22 mouse cellular contexts compared by ENCODE assay signal in the genomic region with DNA sequence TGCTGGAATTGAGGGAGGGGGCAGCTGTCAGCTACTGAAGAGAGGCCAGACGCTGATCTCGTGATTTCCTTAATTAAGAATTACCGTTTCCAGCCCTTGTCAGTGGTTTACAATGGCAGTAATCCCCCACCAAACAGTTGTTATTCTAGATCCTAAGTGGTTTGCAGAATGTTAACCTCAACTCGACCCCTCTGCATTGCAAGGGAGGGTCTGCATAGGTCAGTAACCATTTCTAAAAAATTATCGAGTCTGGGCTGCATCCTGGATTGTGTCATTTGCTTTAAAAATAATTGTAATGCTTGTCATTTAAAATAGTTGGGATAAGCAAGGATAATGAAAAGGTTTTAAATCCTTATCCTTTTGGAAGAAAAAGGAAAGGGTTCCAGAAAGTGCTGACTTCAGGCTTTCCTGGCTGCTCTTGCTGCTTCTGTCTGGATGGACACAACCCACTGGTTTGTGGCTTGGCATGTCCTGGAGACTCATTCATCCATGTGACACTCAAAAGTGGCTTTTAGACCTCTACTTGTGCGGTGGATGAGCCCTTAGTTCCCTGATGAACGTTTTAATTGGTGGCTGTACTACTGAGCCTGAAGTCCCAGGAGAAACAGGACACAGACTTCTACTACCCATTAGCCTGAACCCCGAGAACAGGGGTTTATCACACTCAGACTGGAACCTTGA.
DNase-seq lines count a peak whose midpoint lies in the region; ATAC-seq lines count a peak whose summit lies in the region.
"Had no signal": no experiment of that assay in that cellular context is flagged by ENCODE, and none has a peak within 500 bp of the region (broad histone marks: within the 10 kb centered on the region; RNA-seq: fewer than 3 reads in every experiment).

No protein-coding gene starts in this region.

- no peak for ATAC-seq in forebrain, embryonic 12.5 days (ENCODE audit: low FRiP score)
- peak; percentile 18; the same call in 1 of the 2 replicates for ATAC-seq in midbrain, embryonic 14.5 days (ENCODE audit: low FRiP score, low TSS enrichment)
- ATAC-seq in midbrain, embryonic 16.5 days: no peak
- ATAC-seq in kidney, embryonic 16.5 days (ENCODE audit: low FRiP score, low TSS enrichment): peak; percentile 87
- ATAC-seq: activated CD4-positive, CD25-positive, alpha-beta regulatory T cell, adult 4 months; forebrain, postnatal 0 days had no signal

- H3K4me2 ChIP-seq in forebrain, embryonic 12.5 days: no peak overlapping the region
- H3K4me2 ChIP-seq in midbrain, embryonic 14.5 days (ENCODE audit: low read length): no peak overlapping the region
- H3K4me2 ChIP-seq in midbrain, embryonic 16.5 days (ENCODE audit: low read length): no peak overlapping the region
- no peak overlapping the region for H3K4me2 ChIP-seq in kidney, embryonic 16.5 days (replicated peaks; ENCODE audit: low read depth, low read length)
- H3K4me2 ChIP-seq: embryonic facial prominence, embryonic 13.5 days; hindbrain, embryonic 15.5 days; liver, embryonic 11.5 days; lung, embryonic 15.5 days; neural tube, embryonic 15.5 days had no signal

- 0 out of 2 replicates have a peak overlapping the region, but pooled peaks have one; percentile 11 for H3K27ac ChIP-seq in forebrain, embryonic 10.5 days
- H3K27ac ChIP-seq in forebrain, embryonic 12.5 days: no peak overlapping the region
- no peak overlapping the region for H3K27ac ChIP-seq in midbrain, embryonic 14.5 days (replicated peaks; ENCODE audit: low read depth, low read length)
- H3K27ac ChIP-seq in midbrain, embryonic 16.5 days (ENCODE audit: low read length): no peak overlapping the region
- H3K27ac ChIP-seq in kidney, embryonic 16.5 days (ENCODE audit: low read length): peak overlapping the region; percentile 82
- H3K27ac ChIP-seq: embryonic facial prominence, embryonic 13.5 days; hindbrain, embryonic 15.5 days; lung, embryonic 15.5 days; neural tube, embryonic 15.5 days had no signal

- H3K9me3 ChIP-seq in forebrain, embryonic 10.5 days: no peaks in the 10 kb centered on the region
- no peaks in the 10 kb centered on the region for H3K9me3 ChIP-seq in forebrain, embryonic 12.5 days
- H3K9me3 ChIP-seq in midbrain, embryonic 14.5 days (ENCODE audit: control insufficient read depth, low read length): no peaks in the 10 kb centered on the region
- H3K9me3 ChIP-seq in midbrain, embryonic 16.5 days (replicated peaks; ENCODE audit: control insufficient read depth, low read length, poor library complexity, severe bottlenecking): no peaks in the 10 kb centered on the region
- no peaks in the 10 kb centered on the region for H3K9me3 ChIP-seq in kidney, embryonic 16.5 days (ENCODE audit: low read length)
- H3K9me3 ChIP-seq: embryonic facial prominence, embryonic 13.5 days; hindbrain, embryonic 15.5 days; lung, embryonic 15.5 days; neural tube, embryonic 15.5 days had no signal

- no peaks in the 10 kb centered on the region for H3K27me3 ChIP-seq in forebrain, embryonic 10.5 days (ENCODE audit: poor library complexity, severe bottlenecking)
- no peaks in the 10 kb centered on the region for H3K27me3 ChIP-seq in forebrain, embryonic 12.5 days
- H3K27me3 ChIP-seq in midbrain, embryonic 14.5 days (ENCODE audit: control insufficient read depth, insufficient read depth, low read length): no peaks in the 10 kb centered on the region
- H3K27me3 ChIP-seq in midbrain, embryonic 16.5 days (ENCODE audit: control insufficient read depth, insufficient read depth, low read depth, low read length): no peaks in the 10 kb centered on the region
- no peaks in the 10 kb centered on the region for H3K27me3 ChIP-seq in kidney, embryonic 16.5 days (ENCODE audit: insufficient read depth, low read length)
- H3K27me3 ChIP-seq: embryonic facial prominence, embryonic 13.5 days; hindbrain, embryonic 15.5 days; lung, embryonic 15.5 days; neural tube, embryonic 15.5 days had no signal

- no peak overlapping the region for H3K4me3 ChIP-seq in forebrain, embryonic 10.5 days
- H3K4me3 ChIP-seq in forebrain, embryonic 12.5 days (replicated peaks): no peak overlapping the region
- no peak overlapping the region for H3K4me3 ChIP-seq in midbrain, embryonic 14.5 days (replicated peaks; ENCODE audit: low read depth, low read length)
- H3K4me3 ChIP-seq in midbrain, embryonic 16.5 days (ENCODE audit: low read depth, low read length): no peak overlapping the region
- H3K4me3 ChIP-seq in kidney, embryonic 16.5 days (ENCODE audit: low read length): no peak overlapping the region
- H3K4me3 ChIP-seq: embryonic facial prominence, embryonic 13.5 days; hindbrain, embryonic 15.5 days; lung, embryonic 15.5 days; neural tube, embryonic 15.5 days had no signal

- H3K4me1 ChIP-seq in forebrain, embryonic 10.5 days: peaks cover 35% of the 10 kb centered on the region
- peaks cover 7% of the 10 kb centered on the region for H3K4me1 ChIP-seq in forebrain, embryonic 12.5 days
- peaks cover 3% of the 10 kb centered on the region; the same call in 1 of the 2 replicates for H3K4me1 ChIP-seq in midbrain, embryonic 14.5 days (ENCODE audit: control insufficient read depth, insufficient read depth, low read length)
- H3K4me1 ChIP-seq in midbrain, embryonic 16.5 days (ENCODE audit: control insufficient read depth, insufficient read depth, low read length): peaks cover 3% of the 10 kb centered on the region; the same call in 1 of the 2 replicates
- peaks cover 41% of the 10 kb centered on the region for H3K4me1 ChIP-seq in kidney, embryonic 16.5 days (ENCODE audit: insufficient read depth, low read length)
- H3K4me1 ChIP-seq: lung, embryonic 15.5 days had no signal

- no peaks in the 10 kb centered on the region for H3K36me3 ChIP-seq in forebrain, embryonic 10.5 days (replicated peaks)
- H3K36me3 ChIP-seq in forebrain, embryonic 12.5 days (replicated peaks): no peaks in the 10 kb centered on the region
- H3K36me3 ChIP-seq in midbrain, embryonic 14.5 days (ENCODE audit: control insufficient read depth, insufficient read depth, low read length): no peaks in the 10 kb centered on the region
- no peaks in the 10 kb centered on the region for H3K36me3 ChIP-seq in midbrain, embryonic 16.5 days (ENCODE audit: control insufficient read depth, insufficient read depth, low read length)
- no peaks in the 10 kb centered on the region for H3K36me3 ChIP-seq in kidney, embryonic 16.5 days (ENCODE audit: insufficient read depth, low read length)
- H3K36me3 ChIP-seq: embryonic facial prominence, embryonic 13.5 days; hindbrain, embryonic 15.5 days; lung, embryonic 15.5 days; neural tube, embryonic 15.5 days had no signal

- DNase-seq in forebrain, embryonic 10.5 days (ENCODE audit: extremely low spot score, low spot score): no peak
- peak; percentile 13 for DNase-seq in midbrain, embryonic 14.5 days
- no peak for DNase-seq in heart, adult 9 months (ENCODE audit: low spot score in 2 of 2)
- no peak for DNase-seq in right cerebral cortex, postnatal 36 days (ENCODE audit: low spot score in 2 of 2)
- DNase-seq in ovary, postnatal 14 days (ENCODE audit: low spot score): no peak
- DNase-seq: adrenal gland, postnatal 25 days; cerebellum, adult 9-11 months; forebrain, postnatal 0 days; gastrocnemius, postnatal 10 days; heart, postnatal 10 days; left cerebral cortex, postnatal 4 days; right cerebral cortex, adult 18-20 months; thymus, adult 2 months had no signal

- no peak overlapping the region for H3K9ac ChIP-seq in forebrain, embryonic 12.5 days
- no peak overlapping the region for H3K9ac ChIP-seq in midbrain, embryonic 14.5 days (replicated peaks; ENCODE audit: low read length)
- no peak overlapping the region for H3K9ac ChIP-seq in midbrain, embryonic 16.5 days (ENCODE audit: low read depth, low read length)
- H3K9ac ChIP-seq in kidney, embryonic 16.5 days (replicated peaks; ENCODE audit: low read length): no peak overlapping the region
- H3K9ac ChIP-seq: embryonic facial prominence, embryonic 13.5 days; forebrain, postnatal 0 days; hindbrain, embryonic 15.5 days; lung, embryonic 15.5 days; neural tube, embryonic 15.5 days had no signal

- whole genome bisulfite sequencing in forebrain, embryonic 10.5 days: 17% methylated on average over 8 of the region's 8 CpGs
- 13% methylated on average over 8 of the region's 8 CpGs for WGBS in forebrain, embryonic 12.5 days
- 20% methylated on average over 8 of the region's 8 CpGs for WGBS in midbrain, embryonic 14.5 days
- 19% methylated on average over 8 of the region's 8 CpGs for WGBS in midbrain, embryonic 16.5 days
- WGBS in kidney, embryonic 16.5 days: 13% methylated on average over 8 of the region's 8 CpGs

Comparison
In these comparisons a context has a peak if more than half of its experiments do, and no peak if none do; other contexts are left out.
1. H3K27ac ChIP-seq: peak in forebrain, embryonic 10.5 days (single experiment) and kidney, embryonic 16.5 days (single experiment); none in forebrain, embryonic 12.5 days (single experiment), midbrain, embryonic 14.5 days (single experiment) and midbrain, embryonic 16.5 days (single experiment).
2. ATAC-seq: peak in midbrain, embryonic 14.5 days (single experiment) and kidney, embryonic 16.5 days (single experiment); none in forebrain, embryonic 12.5 days (single experiment) and midbrain, embryonic 16.5 days (single experiment).